Mouse (Mus musculus) midbrain, embryonic 15.5 days (tissue): Measurements from ENCODE around the gene Slit3. TPM values are rescaled to one million over a fixed set of nuclear protein-coding genes. Genes with fewer than 3 reads are reported as not detected.

Experiments
- ATAC-seq: fragments of 200-750 bp; cut with Nextera tagmentation; replicated peaks from 2 replicates; pipeline ENCODE4 v1.8.0; 2017; ENCODE audit warnings: moderate TSS enrichment
- H3K27ac ChIP-seq: fragments of 300-500 bp; sonication (generic); 2 replicates; pipeline ENCODE4 v1.5.1; 2015; ENCODE audit warnings: mild to moderate bottlenecking, inconsistent platforms
- H3K27me3 ChIP-seq: fragments of 300-500 bp; sonication (generic); replicated peaks from 2 replicates; pipeline ENCODE4 v1.6.1; 2015; ENCODE audit warnings: inconsistent platforms
- H3K36me3 ChIP-seq: fragments of 300-500 bp; sonication (generic); replicated peaks from 2 replicates; pipeline ENCODE4 v1.6.1; 2015; ENCODE audit warnings: inconsistent platforms
- H3K4me1 ChIP-seq: fragments of 300-500 bp; sonication (generic); 2 replicates; pipeline ENCODE4 v1.6.1; 2015; ENCODE audit warnings: inconsistent platforms
- H3K4me2 ChIP-seq: fragments of 300-500 bp; sonication (generic); 2 replicates; pipeline ENCODE4 v1.6.1; 2015; ENCODE audit warnings: inconsistent platforms, mild to moderate bottlenecking, moderate library complexity
- H3K4me3 ChIP-seq: fragments of 300-500 bp; sonication (generic); 2 replicates; pipeline ENCODE4 v1.5.1; 2015; ENCODE audit warnings: mild to moderate bottlenecking, inconsistent platforms
- H3K9ac ChIP-seq: fragments of 300-500 bp; sonication (generic); 2 replicates; pipeline ENCODE4 v1.6.1; 2015; ENCODE audit warnings: mild to moderate bottlenecking, inconsistent platforms
- H3K9me3 ChIP-seq: fragments of 300-500 bp; sonication (generic); 2 replicates; pipeline ENCODE4 v1.6.1; 2016; ENCODE audit warnings: inconsistent platforms
- WGBS: fragments of 180-500 bp; shearing (Covaris S2); methylation state at CpG from one replicate; pipeline ENCODE4 v1.1.7; 2015; ENCODE audit warnings: mixed read lengths; 5-methylcytosine and 5-hydroxymethylcytosine counted together
- polyA plus RNA-seq: library from polyadenylated mRNA; unstranded; fragments of >200 nt; fragmentation: Nextera tagmentation; extraction: Ambion mirVana; gene quantifications from 2 replicates; pipeline ENCODE4 v1.2.1, GENCODE M21; 2015

The Slit3 gene
- polyA plus RNA-seq, 1 experiment from 2014 or later, result 5.9 TPM

GRCm38 (mm10) chr11:35224025-35224424 is 103.0 kb downstream of the Slit3 start:
- Histone ChIP-seq H3K4me2 (no peak overlapping the region), H3K4me3 (no peak overlapping the region), H3K27me3 (peaks cover 4% of the 10 kb centered on the region), H3K9ac (no peak overlapping the region), H3K4me1 (no peaks in the 10 kb centered on the region; the same call in 1 of the 2 replicates), H3K27ac (no peak overlapping the region), H3K9me3 (no peaks in the 10 kb centered on the region), H3K36me3 (no peaks in the 10 kb centered on the region)
- WGBS, result 11% methylated on average over 4 of the region's 4 CpGs
- no peak for ATAC-seq

DNA sequence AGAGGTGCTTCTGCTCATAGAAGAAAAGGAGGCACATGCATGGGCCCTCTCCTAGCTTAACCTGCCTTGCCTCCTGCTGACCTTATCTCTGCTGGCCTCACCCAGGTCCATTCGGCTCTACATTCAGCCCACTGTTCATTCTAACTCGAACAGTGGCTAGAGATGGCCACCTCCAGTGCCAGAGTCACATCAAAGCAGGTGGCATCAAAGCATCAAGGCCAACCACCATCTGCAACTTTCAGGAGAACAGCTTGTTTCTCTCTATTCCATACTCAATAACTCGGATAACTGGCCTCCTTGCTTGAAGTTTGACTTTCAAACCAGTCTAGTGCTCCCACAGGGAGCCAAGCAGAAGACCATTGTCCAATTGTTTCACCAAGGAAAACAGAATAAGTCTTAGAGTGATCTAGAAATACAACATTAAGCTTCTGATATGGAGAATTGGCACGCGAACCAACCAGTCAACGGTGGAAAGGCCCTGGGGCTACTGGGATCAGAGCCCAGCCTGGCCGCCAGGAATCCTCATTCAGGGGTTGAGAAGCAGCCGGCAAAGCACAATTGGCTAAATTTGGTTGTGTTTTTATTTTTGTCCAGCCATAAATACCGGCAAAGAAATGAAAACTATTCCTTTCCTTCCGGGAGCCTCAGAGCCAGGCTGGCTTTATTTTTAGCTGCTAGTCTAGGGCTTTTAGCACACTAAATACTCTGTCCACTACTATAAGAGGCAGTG is 110.5 kb downstream of the Slit3 start:
- no peaks in the 10 kb centered on the region for H3K9me3 ChIP-seq
- H3K9ac ChIP-seq, result no peak overlapping the region
- H3K36me3 ChIP-seq, result no peaks in the 10 kb centered on the region
- no peak for ATAC-seq
- no peaks in the 10 kb centered on the region for H3K4me1 ChIP-seq
- H3K4me2 ChIP-seq, result no peak overlapping the region
- no peak overlapping the region for H3K27ac ChIP-seq
- H3K27me3 ChIP-seq, result no peaks in the 10 kb centered on the region
- WGBS, result 83% methylated on average over 10 of the region's 10 CpGs
- no peak overlapping the region for H3K4me3 ChIP-seq

DNA sequence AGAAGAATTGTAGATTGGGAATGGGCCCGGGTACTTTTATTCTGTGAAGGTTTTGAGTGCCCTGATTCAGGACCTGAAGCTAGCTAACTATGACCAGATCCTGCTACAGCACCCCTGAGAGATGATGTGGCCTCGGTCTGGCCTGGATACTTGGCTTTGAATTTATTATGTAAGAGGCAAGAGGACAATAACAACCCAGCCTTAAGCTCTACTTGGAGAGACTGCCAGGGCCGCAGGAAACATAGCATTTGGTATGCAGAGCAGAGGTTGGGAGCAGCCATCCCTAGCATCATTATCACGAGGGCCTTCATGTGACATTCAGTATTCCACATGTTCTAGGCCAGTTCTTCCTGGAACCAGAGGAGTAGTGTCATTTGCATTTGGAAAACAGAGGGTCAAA is 111.3 kb downstream of the Slit3 start:
- 76% methylated on average over 4 of the region's 4 CpGs for WGBS
- no peaks in the 10 kb centered on the region for H3K27me3 ChIP-seq
- H3K27ac ChIP-seq, result no peak overlapping the region
- no peak for ATAC-seq
- no peak overlapping the region for H3K4me3 ChIP-seq
- H3K4me1 ChIP-seq, result no peaks in the 10 kb centered on the region
- no peaks in the 10 kb centered on the region for H3K9me3 ChIP-seq
- H3K4me2 ChIP-seq, result no peak overlapping the region
- H3K9ac ChIP-seq, result no peak overlapping the region
- no peaks in the 10 kb centered on the region for H3K36me3 ChIP-seq

DNA sequence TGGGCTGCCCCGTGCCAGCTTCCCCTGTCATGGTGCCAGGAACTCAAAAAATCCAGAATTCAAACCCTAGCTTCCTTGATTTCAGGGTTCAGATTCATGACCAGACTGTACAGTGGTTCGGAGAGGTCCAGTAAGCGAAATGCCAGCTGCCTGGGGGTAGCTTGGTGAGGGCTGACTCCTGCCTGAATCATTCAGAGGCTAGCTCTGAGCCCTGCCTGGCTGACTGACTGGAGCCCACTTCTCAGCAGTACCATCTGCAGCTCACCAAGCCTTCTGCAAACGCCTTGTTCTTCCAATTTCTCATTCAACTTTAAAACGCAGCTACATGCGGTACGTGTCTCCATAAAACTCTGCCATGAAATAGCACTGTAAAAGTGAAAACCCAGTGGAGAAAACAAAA is 120.4 kb downstream of the Slit3 start:
- ATAC-seq, result no peak

GRCm38 (mm10) chr11:35243597-35243996 is 122.6 kb downstream of the Slit3 start:
- Histone ChIP-seq H3K27ac (no peak overlapping the region), H3K4me1 (no peaks in the 10 kb centered on the region), H3K27me3 (0 out of 2 replicates have a peak, but pooled peaks cover 3% of the 10 kb centered on the region), H3K9me3 (no peaks in the 10 kb centered on the region), H3K4me2 (no peak overlapping the region), H3K4me3 (no peak overlapping the region), H3K9ac (no peak overlapping the region), H3K36me3 (no peaks in the 10 kb centered on the region)
- 90% methylated on average over 9 of the region's 9 CpGs for WGBS
- no peak for ATAC-seq

More for the DNA sequence above, 120.4 kb downstream of the Slit3 start:
- Histone ChIP-seq H3K9me3 (no peaks in the 10 kb centered on the region), H3K27me3 (no peaks in the 10 kb centered on the region), H3K4me1 (no peaks in the 10 kb centered on the region), H3K4me3 (no peak overlapping the region), H3K27ac (no peak overlapping the region), H3K9ac (no peak overlapping the region), H3K4me2 (no peak overlapping the region), H3K36me3 (no peaks in the 10 kb centered on the region)
- 90% methylated on average over 7 of the region's 7 CpGs for WGBS

DNA sequence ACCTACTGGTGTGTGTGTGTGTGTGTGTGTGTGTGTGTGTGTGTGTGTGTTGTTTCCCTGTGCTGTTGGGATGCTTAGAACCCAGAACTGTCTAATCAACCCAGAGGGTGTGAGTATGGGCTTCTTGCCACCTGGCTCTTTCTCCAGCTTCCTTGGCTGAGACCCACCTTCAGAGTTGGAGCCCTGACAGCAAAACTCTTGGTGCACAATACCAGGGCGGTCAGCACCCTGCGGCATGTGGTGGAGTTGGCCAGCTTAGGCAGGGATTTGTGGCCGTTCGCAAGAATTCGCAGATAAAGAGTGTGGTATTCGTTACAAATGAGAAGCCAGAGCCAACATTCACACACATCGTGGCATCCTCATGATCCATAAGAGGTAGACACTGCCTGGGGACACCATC is 123.5 kb downstream of the Slit3 start:
- Histone ChIP-seq H3K4me2 (no peak overlapping the region), H3K36me3 (no peaks in the 10 kb centered on the region), H3K9ac (no peak overlapping the region), H3K27ac (no peak overlapping the region), H3K4me3 (no peak overlapping the region), H3K9me3 (no peaks in the 10 kb centered on the region), H3K27me3 (0 out of 2 replicates have a peak, but pooled peaks cover 4% of the 10 kb centered on the region), H3K4me1 (no peaks in the 10 kb centered on the region)
- WGBS, result 89% methylated on average over 7 of the region's 7 CpGs
- ATAC-seq, result no peak

DNA sequence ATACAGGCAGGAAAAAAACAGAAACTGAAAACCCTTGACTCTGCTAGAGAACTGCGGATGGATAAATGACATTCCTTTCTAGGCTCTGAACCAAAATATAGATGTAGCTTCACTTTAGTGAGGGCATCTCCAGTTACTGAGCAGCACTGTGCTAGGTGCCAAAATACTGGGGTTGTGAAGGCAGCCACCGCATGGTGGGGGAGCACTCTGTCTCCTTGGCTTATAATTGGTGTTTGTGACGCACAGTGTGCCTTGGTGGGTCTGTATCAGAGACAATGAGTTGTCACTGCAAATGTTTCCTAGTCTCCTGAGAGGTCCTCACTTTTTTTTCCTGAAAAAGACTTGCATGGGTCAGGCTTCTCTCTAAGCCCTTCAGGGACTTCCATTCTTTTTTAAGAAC is 125.6 kb downstream of the Slit3 start:
- Histone ChIP-seq H3K27me3 (0 out of 2 replicates have a peak, but pooled peaks cover 4% of the 10 kb centered on the region), H3K4me3 (no peak overlapping the region), H3K4me1 (no peaks in the 10 kb centered on the region), H3K36me3 (no peaks in the 10 kb centered on the region), H3K27ac (no peak overlapping the region), H3K9me3 (no peaks in the 10 kb centered on the region), H3K9ac (no peak overlapping the region), H3K4me2 (no peak overlapping the region)
- 66% methylated on average over 3 of the region's 3 CpGs for WGBS
- no peak for ATAC-seq

DNA sequence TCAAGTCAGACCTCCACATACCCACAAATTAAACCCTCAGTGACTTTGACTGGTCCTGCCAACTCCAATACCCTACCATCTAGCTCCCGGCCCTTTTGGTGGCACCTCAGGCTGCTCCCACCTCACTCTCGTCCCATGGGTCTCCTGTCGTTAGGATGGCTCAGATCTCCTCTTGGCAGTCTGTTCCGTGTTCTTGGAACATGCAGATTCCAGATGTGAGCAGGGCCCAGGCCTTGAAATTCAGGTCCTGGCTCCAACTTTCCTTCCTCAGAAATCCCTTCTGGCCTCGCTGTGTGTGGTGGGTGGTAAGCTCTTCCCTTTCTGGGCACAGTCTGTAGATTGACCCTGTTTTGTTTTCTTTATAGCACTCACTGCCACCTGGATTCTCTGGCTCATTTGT is 127.1 kb downstream of the Slit3 start:
- no peaks in the 10 kb centered on the region for H3K9me3 ChIP-seq
- H3K36me3 ChIP-seq, result no peaks in the 10 kb centered on the region
- no peaks in the 10 kb centered on the region for H3K4me1 ChIP-seq
- 79% methylated on average over 5 of the region's 5 CpGs for WGBS
- H3K4me2 ChIP-seq, result no peak overlapping the region
- H3K27me3 ChIP-seq, result 0 out of 2 replicates have a peak, but pooled peaks cover 4% of the 10 kb centered on the region
- H3K4me3 ChIP-seq, result no peak overlapping the region
- ATAC-seq, result no peak
- no peak overlapping the region for H3K27ac ChIP-seq
- no peak overlapping the region for H3K9ac ChIP-seq

DNA sequence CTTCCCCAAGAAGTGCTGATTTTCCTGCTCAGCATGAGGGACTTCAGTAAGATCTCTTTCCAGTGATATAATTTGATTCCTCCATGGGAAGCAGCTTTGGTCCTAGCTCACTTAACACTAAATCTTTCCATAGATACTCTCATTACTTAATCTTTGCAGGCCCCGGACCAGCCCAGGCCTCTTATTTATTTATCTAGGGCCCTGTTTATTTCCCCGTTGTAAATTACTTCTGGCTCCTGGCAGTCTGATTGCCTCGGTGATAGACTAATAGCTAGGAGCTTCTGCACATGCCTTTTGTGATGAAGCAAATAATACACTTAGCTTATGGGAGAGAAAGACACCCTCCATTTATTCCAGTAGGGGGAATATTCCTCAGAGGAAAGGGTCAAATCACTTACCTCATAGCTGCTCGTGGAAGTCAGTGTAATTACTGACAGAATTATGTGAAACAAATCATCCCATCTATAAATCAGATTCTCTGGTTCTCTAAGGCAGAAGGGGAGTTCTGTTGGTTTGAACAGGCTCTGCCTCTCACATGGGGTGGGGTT is 129.9 kb downstream of the Slit3 start:
- Histone ChIP-seq H3K27ac (no peak overlapping the region), H3K4me2 (no peak overlapping the region), H3K4me3 (no peak overlapping the region), H3K4me1 (no peaks in the 10 kb centered on the region), H3K27me3 (0 out of 2 replicates have a peak, but pooled peaks cover 4% of the 10 kb centered on the region), H3K9ac (no peak overlapping the region), H3K9me3 (no peaks in the 10 kb centered on the region), H3K36me3 (no peaks in the 10 kb centered on the region)
- no peak for ATAC-seq
- 63% methylated on average over 4 of the region's 4 CpGs for WGBS

GRCm38 (mm10) chr11:35251910-35252309 is 130.9 kb downstream of the Slit3 start:
- Histone ChIP-seq H3K4me2 (no peak overlapping the region), H3K27ac (no peak overlapping the region), H3K36me3 (no peaks in the 10 kb centered on the region), H3K9me3 (no peaks in the 10 kb centered on the region), H3K4me1 (no peaks in the 10 kb centered on the region), H3K4me3 (no peak overlapping the region), H3K9ac (no peak overlapping the region), H3K27me3 (0 out of 2 replicates have a peak, but pooled peaks cover 4% of the 10 kb centered on the region)
- 77% methylated on average over 4 of the region's 4 CpGs for WGBS
- no peak for ATAC-seq

DNA sequence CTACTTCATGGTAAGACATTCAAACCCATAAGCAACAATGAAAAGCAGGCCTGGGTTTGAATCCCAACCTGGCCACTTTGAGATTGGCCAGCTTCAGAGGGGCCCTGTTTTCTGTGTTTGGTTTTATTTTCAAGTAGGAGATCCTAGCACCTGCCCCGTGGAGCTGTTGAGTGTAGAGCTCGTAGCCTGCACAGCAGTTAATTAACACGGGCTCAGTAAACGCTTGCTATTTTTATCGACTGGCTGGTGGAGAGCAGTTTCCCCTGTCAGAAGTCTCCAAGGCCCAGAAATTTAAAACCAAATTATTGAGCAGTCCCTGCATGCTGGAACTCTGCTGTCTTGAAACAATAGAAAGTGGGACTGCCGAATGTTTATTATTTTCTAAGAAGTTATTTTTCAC is 136.3 kb downstream of the Slit3 start:
- Histone ChIP-seq H3K9me3 (no peaks in the 10 kb centered on the region), H3K4me1 (no peaks in the 10 kb centered on the region), H3K4me3 (no peak overlapping the region), H3K4me2 (no peak overlapping the region), H3K9ac (no peak overlapping the region), H3K36me3 (no peaks in the 10 kb centered on the region), H3K27me3 (no peaks in the 10 kb centered on the region), H3K27ac (no peak overlapping the region)
- ATAC-seq, result no peak
- 72% methylated on average over 6 of the region's 6 CpGs for WGBS

GRCm38 (mm10) chr11:35261562-35262087 is 140.6 kb downstream of the Slit3 start:
- no peak overlapping the region for H3K4me2 ChIP-seq
- no peak overlapping the region for H3K9ac ChIP-seq
- no peak for ATAC-seq
- no peaks in the 10 kb centered on the region for H3K4me1 ChIP-seq
- H3K4me3 ChIP-seq, result no peak overlapping the region
- WGBS, result 80% methylated on average over 10 of the region's 10 CpGs
- H3K36me3 ChIP-seq, result no peaks in the 10 kb centered on the region
- H3K9me3 ChIP-seq, result no peaks in the 10 kb centered on the region
- H3K27ac ChIP-seq, result no peak overlapping the region
- no peaks in the 10 kb centered on the region for H3K27me3 ChIP-seq
